ENCODE assay signal across 8 mouse cellular contexts in genomic region chr1:106172301-106172930, GRCm38 (mm10). TPM values are rescaled to one million over a fixed set of nuclear protein-coding genes. Genes with fewer than 3 reads are reported as not detected.
A peak's percentile ranks its signal among the peaks of the same experiment; 100 is the strongest.
DNase-seq lines count a peak whose midpoint lies in the region; ATAC-seq and TF ChIP-seq lines count a peak whose summit lies in the region.

No protein-coding gene starts in this region.

- no peak for TF ChIP-seq POLR2A in spleen, adult 2 months (IDR thresholded peaks at IDR 0.05; ENCODE audit: low read depth, low read length)

- peak overlapping the region; percentile 96 for H3K27ac ChIP-seq in gastrocnemius, adult 2 months
- H3K27ac ChIP-seq in limb, embryonic 13.5 days: no peak overlapping the region
- peak overlapping the region; percentile 96 for H3K27ac ChIP-seq in midbrain, embryonic 14.5 days (replicated peaks; ENCODE audit: low read depth, low read length)
- peak overlapping the region; percentile 69 for H3K27ac ChIP-seq in spleen, adult 2 months (ENCODE audit: insufficient read depth, low read length)

- H3K9ac ChIP-seq in limb, embryonic 13.5 days: peak overlapping the region; percentile 88
- peak overlapping the region; percentile 92 for H3K9ac ChIP-seq in midbrain, embryonic 14.5 days (replicated peaks; ENCODE audit: low read length)

- H3K36me3 ChIP-seq in limb, embryonic 13.5 days: no peaks in the 10 kb centered on the region
- no peaks in the 10 kb centered on the region for H3K36me3 ChIP-seq in midbrain, embryonic 14.5 days (ENCODE audit: control insufficient read depth, insufficient read depth, low read length)
- H3K36me3 ChIP-seq in spleen, adult 2 months (ENCODE audit: control insufficient read depth, insufficient read depth, low read length): no peaks in the 10 kb centered on the region

- no peak for TF ChIP-seq CTCF in gastrocnemius, adult 2 months (IDR thresholded peaks at IDR 0.05)
- TF ChIP-seq CTCF in spleen, adult 2 months (IDR thresholded peaks at IDR 0.05; ENCODE audit: extremely low read depth, insufficient read depth, insufficient read length, insufficient replicate concordance): no peak

- no peak; the same call in none of the 2 replicates for ATAC-seq in frontal cortex, adult (ENCODE audit: low TSS enrichment)
- ATAC-seq in limb, embryonic 13.5 days (ENCODE audit: low FRiP score, low read depth): no peak
- peak; percentile 3; the same call in 1 of the 2 replicates for ATAC-seq in midbrain, embryonic 14.5 days (ENCODE audit: low FRiP score, low TSS enrichment)

- intact Hi-C loops in gastrocnemius, adult 2 months (cut with DNase I): loop anchor here (5.0 kb wide), 3 partner anchors 95 to 180 kb away; partner anchors contain the start of gene Zcchc2

- no peaks in the 10 kb centered on the region for H3K27me3 ChIP-seq in limb, embryonic 13.5 days
- H3K27me3 ChIP-seq in midbrain, embryonic 14.5 days (ENCODE audit: control insufficient read depth, insufficient read depth, low read length): no peaks in the 10 kb centered on the region
- 0 out of 2 replicates have a peak, but pooled peaks cover 2% of the 10 kb centered on the region for H3K27me3 ChIP-seq in spleen, adult 2 months (ENCODE audit: control insufficient read depth, insufficient read depth, low read length)

- peak overlapping the region; percentile 97 for H3K4me3 ChIP-seq in gastrocnemius, adult 2 months
- H3K4me3 ChIP-seq in limb, embryonic 13.5 days: peak overlapping the region; percentile 88
- peak overlapping the region; percentile 93 for H3K4me3 ChIP-seq in midbrain, embryonic 14.5 days (replicated peaks; ENCODE audit: low read depth, low read length)
- peak overlapping the region; percentile 97 for H3K4me3 ChIP-seq in spleen, adult 2 months (ENCODE audit: extremely low read depth, insufficient read depth, insufficient read length)

- no peaks in the 10 kb centered on the region for H3K9me3 ChIP-seq in limb, embryonic 13.5 days
- no peaks in the 10 kb centered on the region for H3K9me3 ChIP-seq in midbrain, embryonic 14.5 days (ENCODE audit: control insufficient read depth, low read length)

- H3K4me1 ChIP-seq in limb, embryonic 13.5 days: peaks cover 38% of the 10 kb centered on the region
- peaks cover 30% of the 10 kb centered on the region for H3K4me1 ChIP-seq in midbrain, embryonic 14.5 days (ENCODE audit: control insufficient read depth, insufficient read depth, low read length)
- H3K4me1 ChIP-seq in spleen, adult 2 months (ENCODE audit: control insufficient read depth, insufficient read depth, insufficient read length): peaks cover 8% of the 10 kb centered on the region

- peak overlapping the region; percentile 82 for H3K4me2 ChIP-seq in limb, embryonic 13.5 days (replicated peaks)
- peak overlapping the region; percentile 64 for H3K4me2 ChIP-seq in midbrain, embryonic 14.5 days (ENCODE audit: low read length)

- WGBS in limb, embryonic 13.5 days: under 1% methylated on average over 73 of the region's 77 CpGs
- WGBS in midbrain, embryonic 14.5 days: under 1% methylated on average over 71 of the region's 77 CpGs
- WGBS in spleen, adult 2 months: 1% methylated on average over 65 of the region's 77 CpGs

- peak; percentile 17 to 32 for DNase-seq in frontal cortex, postnatal 25 days (ENCODE audit: low spot score in 2 of 2)
- DNase-seq in cerebellum, adult 8-10 months: peak; percentile 55
- peak; percentile 73 for DNase-seq in gastrocnemius, adult 2 months
- DNase-seq in induced T-regulatory cell, adult 2 months (ENCODE audit: low read depth): peak; percentile 68
- peak; percentile 75 for DNase-seq in midbrain, embryonic 14.5 days
- DNase-seq in spleen, adult 2 months (ENCODE audit: low read depth in 1 of 2, low spot score in 2 of 2): peak in 1 of 2 experiments; percentile 41

RNA-seq across cellular contexts. Expression of gene Phlpp1, which starts 0.9 kb away (rescaled TPM):
- total RNA-seq in gastrocnemius, adult 2 months (2021): 1 to 10 TPM; 8.1 to 9.0 TPM
- 3.7 and 4.3 TPM in 2 replicates for polyA plus RNA-seq in limb, embryonic 13.5 days (2015; fragmentation: Nextera tagmentation; extraction: Ambion mirVana)
- 9.9 and 10.7 TPM in 2 replicates for polyA plus RNA-seq in midbrain, embryonic 14.5 days (2014; fragmentation: Nextera tagmentation; extraction: Ambion mirVana)
- polyA plus RNA-seq in spleen, adult 2 months (2012; rRNA removed): 6.0 and 8.2 TPM in 2 replicates
